ENCODE assay signal across 8 mouse cellular contexts in the genomic region with DNA sequence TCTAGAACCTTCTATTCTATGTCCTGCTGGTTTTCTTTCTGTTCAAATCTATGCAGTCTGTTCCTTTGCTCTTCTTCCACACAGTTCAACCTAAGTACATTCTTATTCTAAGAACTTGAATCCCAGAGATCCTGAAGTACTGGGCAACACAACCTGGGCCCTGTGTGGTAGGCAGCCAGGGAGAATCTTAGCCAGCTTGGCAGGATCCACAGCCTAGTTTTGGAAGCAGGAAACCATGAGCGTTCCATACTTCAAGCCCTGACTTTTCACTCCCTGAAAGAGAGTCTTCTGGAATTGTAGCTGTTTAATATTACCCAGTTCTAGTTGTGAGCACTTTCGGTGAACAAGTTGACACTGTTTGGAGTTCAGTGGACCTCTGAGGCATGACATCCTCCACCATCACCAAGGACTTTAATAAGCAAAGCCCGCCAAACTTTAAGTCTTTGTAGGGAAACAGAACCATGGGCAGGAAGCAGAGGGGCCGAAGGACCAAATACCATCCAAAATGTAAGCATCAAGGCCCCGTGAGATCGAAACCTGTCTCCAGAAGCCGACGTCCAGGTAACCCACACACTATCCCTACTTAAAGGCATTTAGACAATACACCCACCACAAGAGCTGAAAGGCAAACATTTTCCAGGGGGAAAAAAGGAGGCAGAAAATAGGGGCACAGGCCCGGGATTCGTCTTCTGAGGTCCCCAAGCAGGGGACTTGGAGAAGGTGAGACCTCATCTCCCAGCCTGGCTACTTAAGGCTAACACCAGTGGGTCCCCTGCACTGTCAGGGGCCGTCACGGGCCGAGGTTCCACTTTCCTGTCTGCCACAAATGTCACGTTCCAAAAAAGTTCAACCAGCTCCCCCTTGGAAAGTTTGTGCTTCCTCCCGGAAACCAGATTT. TPM values are rescaled to one million over a fixed set of nuclear protein-coding genes. Genes with fewer than 3 reads are reported as not detected.
DNase-seq lines count a peak whose midpoint lies in the region; ATAC-seq and TF ChIP-seq lines count a peak whose summit lies in the region.

No protein-coding gene starts in this region.

- H3K9ac ChIP-seq in ES-Bruce4 (ENCODE audit: low read depth, poor library complexity, severe bottlenecking) = peak overlapping the region; percentile 88
- peak overlapping the region; percentile 93 for H3K9ac ChIP-seq in heart, embryonic 15.5 days
- peak overlapping the region; percentile 67 for H3K9ac ChIP-seq in limb, embryonic 15.5 days
- peak overlapping the region; percentile 91 for H3K9ac ChIP-seq in stomach, embryonic 14.5 days (replicated peaks; ENCODE audit: low read depth, low read length)

- no peak for TF ChIP-seq CTCF in ES-Bruce4 (IDR thresholded peaks at IDR 0.05; ENCODE audit: low read depth, low read length)

- H3K9me3 ChIP-seq in ES-Bruce4 (replicated peaks; ENCODE audit: control insufficient read depth, insufficient read depth, low read length, poor library complexity, severe bottlenecking) = no peaks in the 10 kb centered on the region
- no peaks in the 10 kb centered on the region for H3K9me3 ChIP-seq in heart, embryonic 15.5 days (replicated peaks)
- H3K9me3 ChIP-seq in limb, embryonic 15.5 days = no peaks in the 10 kb centered on the region
- no peaks in the 10 kb centered on the region for H3K9me3 ChIP-seq in stomach, embryonic 14.5 days (ENCODE audit: control insufficient read depth, low read depth, low read length)

- no peaks in the 10 kb centered on the region for H3K36me3 ChIP-seq in ES-Bruce4 (ENCODE audit: control insufficient read depth, insufficient read depth, low read length, poor library complexity, severe bottlenecking)
- H3K36me3 ChIP-seq in heart, embryonic 15.5 days = no peaks in the 10 kb centered on the region
- H3K36me3 ChIP-seq in limb, embryonic 15.5 days = no peaks in the 10 kb centered on the region
- H3K36me3 ChIP-seq in stomach, embryonic 14.5 days (ENCODE audit: control insufficient read depth, insufficient read depth, low read length) = no peaks in the 10 kb centered on the region

- no peak overlapping the region for H3K27ac ChIP-seq in ES-Bruce4 (ENCODE audit: insufficient read depth, low read length)
- peak overlapping the region; percentile 94 for H3K27ac ChIP-seq in heart, embryonic 15.5 days
- peak overlapping the region; percentile 92 for H3K27ac ChIP-seq in limb, embryonic 15.5 days
- H3K27ac ChIP-seq in stomach, embryonic 14.5 days (ENCODE audit: low read length) = peak overlapping the region; percentile 89

- ATAC-seq in heart, embryonic 15.5 days (replicated peaks; ENCODE audit: insufficient number of reproducible peaks, insufficient read depth, low FRiP score, low read depth) = no peak
- no peak for ATAC-seq in limb, embryonic 15.5 days (ENCODE audit: insufficient number of reproducible peaks, low FRiP score, low TSS enrichment, low read depth)
- no peak for ATAC-seq in stomach, embryonic 14.5 days (ENCODE audit: insufficient number of reproducible peaks, insufficient read depth, low FRiP score, low read depth)

- peak overlapping the region; percentile 77 for H3K4me3 ChIP-seq in ES-Bruce4 (ENCODE audit: low read depth, low read length)
- H3K4me3 ChIP-seq in heart, embryonic 15.5 days = peak overlapping the region; percentile 90
- H3K4me3 ChIP-seq in limb, embryonic 15.5 days = peak overlapping the region; percentile 80
- peak overlapping the region; percentile 89 for H3K4me3 ChIP-seq in stomach, embryonic 14.5 days (ENCODE audit: low read depth, low read length)

- WGBS in heart, embryonic 15.5 days = 8% methylated on average over 15 of the region's 15 CpGs
- WGBS in limb, embryonic 15.5 days = 4% methylated on average over 15 of the region's 15 CpGs
- 4% methylated on average over 15 of the region's 15 CpGs for WGBS in stomach, embryonic 14.5 days

- H3K4me1 ChIP-seq in ES-Bruce4 (ENCODE audit: control insufficient read depth, insufficient read depth, low read length) = peaks cover 2% of the 10 kb centered on the region
- peaks cover 57% of the 10 kb centered on the region for H3K4me1 ChIP-seq in heart, embryonic 15.5 days (replicated peaks)
- peaks cover 55% of the 10 kb centered on the region for H3K4me1 ChIP-seq in limb, embryonic 15.5 days
- H3K4me1 ChIP-seq in stomach, embryonic 14.5 days (ENCODE audit: control insufficient read depth, insufficient read depth, low read length) = peaks cover 25% of the 10 kb centered on the region

- TF ChIP-seq EP300 in ES-Bruce4 (IDR thresholded peaks at IDR 0.05; ENCODE audit: insufficient read depth, low read depth, low read length) = no peak

- peak; percentile 42 for DNase-seq in 3T3-L1 (ENCODE audit: low read depth, low spot score)
- no peak for DNase-seq in layer of hippocampus, postnatal 14 days (ENCODE audit: low spot score in 2 of 2)
- DNase-seq in urinary bladder, adult 2 months (ENCODE audit: low spot score) = no peak
- no peak for DNase-seq in adrenal gland, postnatal 36 days

- H3K27me3 ChIP-seq in ES-Bruce4 (ENCODE audit: control insufficient read depth, insufficient read depth, low read length, poor library complexity, severe bottlenecking) = no peaks in the 10 kb centered on the region
- no peaks in the 10 kb centered on the region for H3K27me3 ChIP-seq in heart, embryonic 15.5 days
- H3K27me3 ChIP-seq in limb, embryonic 15.5 days = no peaks in the 10 kb centered on the region
- no peaks in the 10 kb centered on the region for H3K27me3 ChIP-seq in stomach, embryonic 14.5 days (ENCODE audit: control insufficient read depth, insufficient read depth, low read length)

- no peak for TF ChIP-seq POLR2A in ES-Bruce4 (IDR thresholded peaks at IDR 0.05; ENCODE audit: insufficient read depth, low read length)

- H3K4me2 ChIP-seq in heart, embryonic 15.5 days = peak overlapping the region; percentile 65
- peak overlapping the region; percentile 70 for H3K4me2 ChIP-seq in limb, embryonic 15.5 days
- peak overlapping the region; percentile 84 for H3K4me2 ChIP-seq in stomach, embryonic 14.5 days (replicated peaks; ENCODE audit: low read depth, low read length)

RNA-seq across cellular contexts. Expression of a gene that starts 31.3 kb away (rescaled TPM):
- polyA plus RNA-seq in ES-Bruce4 (2011; ENCODE audit: insufficient read depth, insufficient read length, low read depth, missing spikeins) = 36.0 and 40.6 TPM in 2 replicates
- polyA plus RNA-seq in heart, embryonic 15.5 days (2015; fragmentation: Nextera tagmentation; extraction: Ambion mirVana) = 16.1 and 19.6 TPM in 2 replicates
- polyA plus RNA-seq in limb, embryonic 15.5 days (2015; fragmentation: Nextera tagmentation; extraction: Ambion mirVana) = 35.3 and 36.1 TPM in 2 replicates
- 31.8 and 35.3 TPM in 2 replicates for polyA plus RNA-seq in stomach, embryonic 14.5 days (2014; fragmentation: Nextera tagmentation; extraction: Ambion mirVana)
- 10 to 100 TPM; 19.1 to 25.1 TPM for total RNA-seq in layer of hippocampus, postnatal 14 days (2021)
- 21.7 and 32.7 TPM in 2 replicates for polyA plus RNA-seq in urinary bladder, adult 2 months (2012; rRNA removed)
- 10 to 100 TPM; 33.0 to 51.6 TPM for total RNA-seq in adrenal gland, postnatal 36 days (2021)
